Mouse (Mus musculus) lung, adult 2 months (tissue): ENCODE data around the gene Zdhhc16. TPM values are rescaled to one million over a fixed set of nuclear protein-coding genes. Genes with fewer than 3 reads are reported as not detected.
A peak's percentile ranks its signal among the peaks of the same experiment; 100 is the strongest.

Experiments used
- DNase-seq: peaks from one replicate; pipeline ENCODE4 v3.0.0; 2022
- H3K4me1 ChIP-seq: fragments of 200-500 bp; 2 replicates; pipeline ENCODE4 v1.6.1; 2011; ENCODE audit warnings: low read length; ENCODE audit not compliant: control insufficient read depth, insufficient read depth
- H3K4me3 ChIP-seq: fragments of 200-500 bp; replicated peaks from 2 replicates; pipeline ENCODE3; 2011; ENCODE audit warnings: low read depth, mild to moderate bottlenecking, control low read depth, low read length; ENCODE audit errors: extremely low read depth
- CTCF ChIP-seq: fragments of 200-500 bp; IDR thresholded peaks from 2 replicates; pipeline ENCODE4 v1.5.1; 2011; ENCODE audit warnings: mild to moderate bottlenecking, low read length, control low read depth; ENCODE audit not compliant: insufficient read depth
- POLR2A ChIP-seq: fragments of 200-500 bp; IDR thresholded peaks from 2 replicates; pipeline ENCODE4 v1.6.1; 2011; ENCODE audit warnings: low read depth, mild to moderate bottlenecking, control low read depth, low read length, borderline replicate concordance; ENCODE audit errors: extremely low read depth
- WGBS: fragments of 180-500 bp; shearing (Covaris S2); methylation state at CpG from one replicate; pipeline ENCODE4 v1.1.7; 2018; 5-methylcytosine and 5-hydroxymethylcytosine counted together
- polyA plus RNA-seq: library from polyadenylated mRNA; depleted of rRNA; stranded (reverse); fragments of >200 nt; gene quantifications from 2 replicates; pipeline ENCODE4 v1.2.3, GENCODE M21; 2012

Gene Zdhhc16
- polyA plus RNA-seq, 1 experiment = 91.5 TPM

GRCm38 (mm10) chr19:41902848-41903593 is 30.3 kb upstream of the Zdhhc16 start:
- no peak overlapping the region for H3K4me3 ChIP-seq
- no peaks in the 10 kb centered on the region for H3K4me1 ChIP-seq
- no peak for DNase-seq
- TF ChIP-seq CTCF (no peak), POLR2A (no peak)
- WGBS = 75% methylated on average over 10 of the region's 10 CpGs

GRCm38 (mm10) chr19:41905246-41905645 is 28.0 kb upstream of the Zdhhc16 start:
- WGBS = 75% methylated on average over 2 of the region's 2 CpGs
- no peak for TF ChIP-seq POLR2A

GRCm38 (mm10) chr19:41906311-41907078 is 26.8 kb upstream of the Zdhhc16 start:
- no peak overlapping the region for H3K4me3 ChIP-seq
- no peaks in the 10 kb centered on the region for H3K4me1 ChIP-seq
- TF ChIP-seq CTCF = no peak
- no peak for TF ChIP-seq POLR2A
- 45% methylated on average over 6 of the region's 6 CpGs for WGBS
- no peak for DNase-seq

More at GRCm38 (mm10) chr19:41905246-41905645, 28.0 kb upstream of the Zdhhc16 start:
- no peaks in the 10 kb centered on the region for H3K4me1 ChIP-seq
- no peak for DNase-seq
- no peak overlapping the region for H3K4me3 ChIP-seq

DNA sequence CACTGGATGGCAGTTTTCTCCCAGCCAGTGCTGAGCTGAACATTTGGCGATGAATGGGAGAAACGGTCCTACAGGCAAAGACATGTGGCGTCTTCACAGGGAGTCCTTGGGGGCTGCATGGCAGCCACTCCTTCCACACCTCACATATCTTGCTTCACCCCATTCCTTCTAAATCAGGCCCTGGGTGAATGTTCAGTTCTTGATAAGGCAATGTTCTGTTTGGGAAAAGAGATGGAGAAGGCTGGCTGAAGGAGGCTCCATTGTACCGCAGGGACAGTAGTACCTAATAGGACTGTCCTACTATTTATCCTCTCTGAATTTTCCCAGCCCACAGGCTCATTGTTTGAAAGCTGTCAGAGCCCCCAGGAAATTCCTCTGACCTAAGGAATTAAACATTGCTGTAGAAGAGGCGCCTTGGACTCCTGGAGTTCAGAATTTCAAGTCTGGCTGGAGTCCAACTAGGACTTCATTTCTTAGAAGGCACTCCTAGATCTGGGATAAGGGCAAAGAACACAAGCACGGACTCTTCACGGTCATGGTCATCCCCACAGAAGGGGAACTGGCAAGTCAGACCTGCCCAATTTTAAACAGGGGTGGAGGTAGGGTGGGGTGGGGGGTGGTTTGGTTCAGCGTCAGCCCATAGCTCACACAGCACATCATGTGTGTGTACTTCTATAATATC is 26.1 kb upstream of the Zdhhc16 start:
- no peak overlapping the region for H3K4me3 ChIP-seq
- DNase-seq = no peak
- H3K4me1 ChIP-seq = no peaks in the 10 kb centered on the region
- 34% methylated on average over 8 of the region's 8 CpGs for WGBS
- TF ChIP-seq CTCF = no peak
- no peak for TF ChIP-seq POLR2A

GRCm38 (mm10) chr19:41908736-41909135 is 24.5 kb upstream of the Zdhhc16 start:
- H3K4me1 ChIP-seq = peaks cover 7% of the 10 kb centered on the region
- WGBS = 76% methylated on average over 3 of the region's 3 CpGs
- TF ChIP-seq POLR2A = no peak
- TF ChIP-seq CTCF = no peak
- H3K4me3 ChIP-seq = no peak overlapping the region
- DNase-seq = no peak

- 67% methylated on average over 2 of the region's 2 CpGs for WGBS
- no peak overlapping the region for H3K4me3 ChIP-seq
- peaks cover 7% of the 10 kb centered on the region for H3K4me1 ChIP-seq
- no peak for TF ChIP-seq CTCF
- TF ChIP-seq POLR2A = no peak
- no peak for DNase-seq
Measured at GRCm38 (mm10) chr19:41910396-41910795, 22.9 kb upstream of the Zdhhc16 start.

- peak within 1 kb of the TSS; percentile 91 for H3K4me3 ChIP-seq
- TF ChIP-seq POLR2A (peak; percentile 90; the same call in 1 of the 2 replicates), CTCF (no peak)
- 2% methylated on average over 54 of the region's 54 CpGs for WGBS
- peaks cover 7% of the 10 kb centered on the region for H3K4me1 ChIP-seq
- DNase-seq = peak; percentile 88
Measured at GRCm38 (mm10) chr19:41911178-41912073, 21.9 kb upstream of the Zdhhc16 start, which contains the start of gene Pgam1. Pgam1 (plus strand) TSS chr19:41911923.

DNA sequence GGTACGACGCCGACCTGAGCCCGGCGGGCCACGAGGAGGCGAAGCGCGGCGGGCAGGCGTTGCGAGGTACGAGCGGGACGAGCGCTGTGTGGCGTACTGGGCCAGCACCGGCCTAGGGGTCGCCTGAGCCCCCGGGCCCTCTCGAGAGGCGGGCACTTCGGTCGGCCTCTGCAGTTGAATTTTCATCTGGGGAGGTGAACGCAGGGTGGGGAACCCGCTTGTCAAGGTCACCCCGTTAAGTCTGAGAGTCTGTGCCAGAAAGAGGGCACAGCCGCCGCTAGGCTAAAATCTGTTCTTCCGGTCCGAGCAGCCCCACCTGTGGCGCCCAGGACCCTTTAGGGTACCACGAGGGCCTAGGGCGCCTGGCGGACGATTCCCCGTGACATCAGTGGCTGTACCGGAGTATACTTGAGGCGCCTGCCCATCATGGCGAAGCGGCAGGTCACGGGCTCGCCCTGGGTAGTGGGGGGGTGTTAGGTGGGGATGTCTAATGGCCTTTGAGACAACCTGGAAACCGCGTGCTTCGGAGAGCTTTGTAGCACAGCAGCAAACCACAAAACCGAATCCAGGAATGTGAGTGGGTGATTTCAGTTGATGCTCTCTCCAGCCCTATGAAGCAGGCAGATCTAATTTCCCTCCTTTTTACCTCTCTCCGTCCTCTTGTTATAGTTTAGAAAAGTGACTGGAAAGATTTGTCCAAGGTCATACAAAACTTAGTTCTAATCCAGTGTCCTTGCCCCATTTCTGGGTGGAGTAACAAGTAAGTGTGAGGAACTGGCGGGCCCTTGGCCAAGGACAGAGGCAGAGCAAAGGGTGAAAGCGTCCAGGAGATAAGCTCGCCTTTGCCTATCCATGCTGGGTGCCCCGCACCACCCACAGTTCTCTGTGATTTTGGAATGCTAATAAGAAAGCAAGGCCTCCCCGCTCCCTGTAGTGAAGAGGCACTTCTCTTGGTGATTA is 20.9 kb upstream of the Zdhhc16 start:
- WGBS = under 1% methylated on average over 50 of the region's 53 CpGs
- Histone ChIP-seq H3K4me1 (peaks cover 7% of the 10 kb centered on the region), H3K4me3 (peak overlapping the region; percentile 88)
- DNase-seq = no peak
- TF ChIP-seq POLR2A (0 out of 2 replicates have a peak, but pooled peaks have one; percentile 14), CTCF (no peak)
